Mouse (Mus musculus) midbrain, embryonic 10.5 days (tissue): ENCODE data around the gene Bod1l. TPM values are rescaled to one million over a fixed set of nuclear protein-coding genes. Genes with fewer than 3 reads are reported as not detected.

Experiments used
- DNase-seq: peaks from one replicate; pipeline ENCODE4 v3.0.0-alpha.2; 2017; ENCODE audit warnings: low spot score
- H3K27ac ChIP-seq: fragments of 300-500 bp; sonication (generic); replicated peaks from 2 replicates; pipeline ENCODE4 v1.5.1; 2016; ENCODE audit warnings: mild to moderate bottlenecking
- H3K27me3 ChIP-seq: fragments of 300-500 bp; sonication (generic); 2 replicates; pipeline ENCODE4 v1.6.1; 2016; ENCODE audit warnings: low read depth, mild to moderate bottlenecking; ENCODE audit not compliant: poor library complexity, severe bottlenecking
- H3K36me3 ChIP-seq: fragments of 300-500 bp; sonication (generic); 2 replicates; pipeline ENCODE4 v1.6.1; 2016; ENCODE audit warnings: mild to moderate bottlenecking, moderate library complexity
- H3K4me1 ChIP-seq: fragments of 300-500 bp; sonication (generic); 2 replicates; pipeline ENCODE4 v1.6.1; 2016
- H3K4me3 ChIP-seq: fragments of 300-500 bp; sonication (generic); 2 replicates; pipeline ENCODE4 v1.5.1; 2016; ENCODE audit warnings: mild to moderate bottlenecking, moderate library complexity
- H3K9me3 ChIP-seq: fragments of 300-500 bp; sonication (generic); replicated peaks from 2 replicates; pipeline ENCODE4 v1.6.1; 2016; ENCODE audit warnings: mild to moderate bottlenecking
- WGBS: fragments of 180-500 bp; shearing (Covaris S2); methylation state at CpG from one replicate; pipeline ENCODE4 v1.1.7; 2016; 5-methylcytosine and 5-hydroxymethylcytosine counted together
- polyA plus RNA-seq: library from polyadenylated mRNA; unstranded; fragments of >200 nt; fragmentation: Nextera tagmentation; extraction: Ambion mirVana; gene quantifications from 2 replicates; pipeline ENCODE4 v1.2.1, GENCODE M21; 2016

Bod1l gene
- polyA plus RNA-seq, 1 experiment from 2014 or later = 15.6 TPM

DNA sequence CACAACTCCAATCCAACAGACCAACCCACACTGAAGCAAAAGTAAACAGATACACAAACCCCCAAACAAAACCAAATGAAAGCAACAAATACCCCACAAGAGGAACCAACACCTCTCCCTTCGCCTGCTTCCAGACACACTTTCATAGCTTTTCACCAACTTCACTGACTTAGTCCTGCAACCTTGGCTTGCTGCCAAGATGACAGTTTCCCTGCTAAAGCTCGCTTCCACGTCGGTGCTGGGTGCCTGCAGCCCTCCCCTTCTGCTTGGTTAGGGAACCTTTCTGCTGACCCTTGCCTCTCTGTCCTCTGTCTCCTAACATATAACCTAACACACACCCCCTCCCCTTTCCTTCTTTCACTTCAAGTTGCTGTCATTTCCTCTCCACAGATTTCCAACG lies 1.4 kb downstream of the Bod1l start:
- peak overlapping the region; percentile 98 for H3K4me3 ChIP-seq
- 65% methylated on average over 5 of the region's 5 CpGs for WGBS

DNA sequence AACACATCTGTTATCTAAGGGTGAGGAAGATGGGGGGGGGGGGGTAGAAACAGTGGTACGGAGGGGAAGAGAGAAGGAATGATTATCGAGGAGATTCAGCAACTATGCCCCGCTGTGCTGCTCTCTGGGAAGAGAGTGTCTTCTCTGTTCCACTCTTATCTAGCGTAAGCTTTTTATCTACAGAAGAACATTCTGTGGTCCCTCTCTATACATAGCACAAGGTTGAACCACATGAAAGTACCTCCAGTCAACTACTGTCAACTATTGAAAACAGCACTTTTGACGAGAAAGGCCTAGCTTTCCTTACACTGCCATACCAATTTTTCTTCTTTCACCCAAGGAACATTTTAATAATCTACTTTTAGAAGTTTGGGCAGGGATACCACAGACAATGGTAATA lies 2.4 kb downstream of the Bod1l start:
- WGBS = 94% methylated on average over 5 of the region's 5 CpGs
- Histone ChIP-seq H3K36me3 (peaks cover 11% of the 10 kb centered on the region), H3K4me1 (peaks cover 22% of the 10 kb centered on the region)

More for the DNA sequence above, 1.4 kb downstream of the Bod1l start:
- no peak for DNase-seq
- Histone ChIP-seq H3K9me3 (no peaks in the 10 kb centered on the region), H3K27me3 (no peaks in the 10 kb centered on the region), H3K36me3 (0 out of 2 replicates have a peak, but pooled peaks cover 6% of the 10 kb centered on the region), H3K4me1 (peaks cover 22% of the 10 kb centered on the region), H3K27ac (no peak overlapping the region)

DNA sequence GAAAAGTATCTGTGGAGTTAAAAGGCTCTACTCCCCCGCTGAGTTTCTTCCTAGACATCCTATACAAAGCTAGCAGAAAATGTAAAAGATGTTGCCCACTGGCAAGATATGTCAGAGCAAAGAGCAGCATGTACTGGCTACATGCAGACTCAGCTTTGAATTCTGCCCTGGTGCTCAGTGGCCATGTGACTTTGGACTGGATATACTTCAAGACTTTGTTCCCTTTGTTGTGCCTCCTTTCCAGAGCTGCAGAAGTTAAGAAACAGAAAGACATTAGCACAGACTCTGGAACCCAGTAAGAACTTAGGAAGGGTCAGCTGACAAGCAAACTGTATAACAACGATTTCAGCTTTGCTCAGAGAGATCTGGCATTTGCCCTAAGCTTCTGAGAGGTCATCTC lies 14.0 kb downstream of the Bod1l start:
- no peak overlapping the region for H3K4me3 ChIP-seq
- no peaks in the 10 kb centered on the region for H3K27me3 ChIP-seq
- no peaks in the 10 kb centered on the region for H3K4me1 ChIP-seq
- H3K9me3 ChIP-seq = no peaks in the 10 kb centered on the region
- peaks cover 92% of the 10 kb centered on the region for H3K36me3 ChIP-seq
- no peak for DNase-seq
- 99% methylated on average over 2 of the region's 2 CpGs for WGBS
- H3K27ac ChIP-seq = no peak overlapping the region

More for the DNA sequence above, 2.4 kb downstream of the Bod1l start:
- Histone ChIP-seq H3K27ac (no peak overlapping the region), H3K4me3 (no peak overlapping the region), H3K9me3 (no peaks in the 10 kb centered on the region), H3K27me3 (no peaks in the 10 kb centered on the region)
- no peak for DNase-seq

DNA sequence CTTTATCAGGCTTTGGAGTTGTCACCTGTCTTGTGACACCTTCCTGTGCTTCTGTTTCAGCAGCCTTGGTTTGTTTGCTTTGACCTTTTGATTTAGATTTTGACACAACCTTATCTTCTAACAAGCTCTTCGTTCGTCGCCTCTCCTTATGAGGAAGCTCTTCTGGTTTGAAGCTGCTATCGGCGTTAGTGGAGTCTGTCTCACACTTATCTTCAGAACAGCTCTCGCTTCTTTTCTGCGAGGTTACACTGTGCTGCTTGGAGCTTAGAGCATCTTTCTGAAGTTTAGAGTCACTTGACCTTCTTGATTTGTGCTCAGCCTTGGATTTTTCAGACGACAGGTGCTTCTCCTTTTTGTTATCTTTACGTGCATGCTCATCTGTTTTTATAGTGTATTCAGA lies 23.0 kb downstream of the Bod1l start:
- H3K27me3 ChIP-seq = no peaks in the 10 kb centered on the region
- H3K4me3 ChIP-seq = no peak overlapping the region
- WGBS = 91% methylated on average over 9 of the region's 9 CpGs
- H3K27ac ChIP-seq = no peak overlapping the region
- no peaks in the 10 kb centered on the region for H3K4me1 ChIP-seq
- no peaks in the 10 kb centered on the region for H3K9me3 ChIP-seq
- peaks cover 96% of the 10 kb centered on the region for H3K36me3 ChIP-seq
- DNase-seq = no peak

DNA sequence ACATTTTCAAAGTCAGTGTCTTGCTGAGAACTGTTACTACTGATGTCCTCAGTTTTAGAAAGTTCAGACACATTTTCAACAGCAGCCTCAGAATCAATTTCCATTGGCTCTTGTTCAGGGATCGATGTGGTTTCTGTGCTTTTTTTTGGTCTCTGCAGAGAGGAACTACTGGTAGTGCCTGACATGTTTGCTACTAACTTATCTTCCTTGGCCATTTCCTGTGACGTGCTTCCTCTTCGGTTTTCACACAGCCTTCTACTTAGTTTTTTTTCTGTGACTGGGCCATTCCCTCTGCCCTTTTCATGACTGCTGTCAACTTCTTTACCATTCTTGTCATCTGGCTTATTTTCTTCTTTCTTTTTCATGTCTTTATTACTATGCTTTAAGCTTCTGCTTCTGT lies 23.6 kb downstream of the Bod1l start:
- peaks cover 96% of the 10 kb centered on the region for H3K36me3 ChIP-seq
- no peak for DNase-seq
- 87% methylated on average over 3 of the region's 3 CpGs for WGBS

DNA sequence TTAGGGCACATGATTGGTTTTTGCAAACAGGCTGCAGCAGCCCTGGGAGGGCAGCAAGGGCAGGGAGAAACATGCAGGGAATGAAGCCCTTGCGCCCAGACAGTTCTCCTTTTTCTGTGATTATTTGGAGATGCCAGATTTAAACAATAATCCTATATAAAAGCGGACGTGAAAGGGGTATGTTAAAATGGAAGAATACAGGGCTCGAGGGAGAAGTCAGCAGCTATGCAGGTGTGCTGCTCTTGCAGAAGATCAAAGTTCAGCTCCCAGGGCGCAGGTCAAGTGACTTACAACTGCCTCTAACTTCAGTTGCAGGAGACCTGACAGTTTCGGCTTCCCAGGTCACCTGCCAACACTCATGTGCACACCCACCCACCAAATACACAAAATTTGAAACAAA lies 31.6 kb downstream of the Bod1l start:
- DNase-seq = no peak
- H3K27ac ChIP-seq = no peak overlapping the region
- no peak overlapping the region for H3K4me3 ChIP-seq
- WGBS = 95% methylated on average over 6 of the region's 6 CpGs
- H3K9me3 ChIP-seq = no peaks in the 10 kb centered on the region
- peaks cover 86% of the 10 kb centered on the region for H3K36me3 ChIP-seq
- H3K4me1 ChIP-seq = no peaks in the 10 kb centered on the region
- H3K27me3 ChIP-seq = no peaks in the 10 kb centered on the region

More for the DNA sequence above, 23.6 kb downstream of the Bod1l start:
- H3K27ac ChIP-seq = no peak overlapping the region
- H3K27me3 ChIP-seq = no peaks in the 10 kb centered on the region
- no peak overlapping the region for H3K4me3 ChIP-seq
- no peaks in the 10 kb centered on the region for H3K9me3 ChIP-seq
- no peaks in the 10 kb centered on the region for H3K4me1 ChIP-seq

DNA sequence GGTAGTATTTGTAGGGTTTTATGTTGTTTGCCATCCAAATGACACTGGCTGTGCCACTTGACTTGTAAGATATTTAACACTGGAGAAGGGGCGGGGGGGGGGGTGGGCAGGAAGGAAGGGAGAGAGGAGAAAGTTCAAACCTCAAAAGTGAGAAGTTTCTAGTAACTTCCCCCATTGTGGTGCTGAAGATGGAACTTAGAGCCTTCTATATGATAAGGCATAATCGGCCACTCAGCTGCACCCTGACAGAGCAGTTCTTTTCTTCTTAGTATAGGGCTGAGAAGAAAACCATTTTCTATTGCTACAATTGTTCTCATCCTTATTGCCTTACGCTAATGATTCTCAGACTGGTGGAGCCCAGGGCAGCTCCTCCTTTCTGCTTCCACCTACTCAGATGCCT lies 32.8 kb downstream of the Bod1l start:
- WGBS = 83% methylated on average over 3 of the region's 3 CpGs
- H3K27me3 ChIP-seq = no peaks in the 10 kb centered on the region
- H3K4me3 ChIP-seq = no peak overlapping the region
- DNase-seq = no peak
- H3K9me3 ChIP-seq = no peaks in the 10 kb centered on the region
- H3K4me1 ChIP-seq = no peaks in the 10 kb centered on the region
- peaks cover 86% of the 10 kb centered on the region for H3K36me3 ChIP-seq
- no peak overlapping the region for H3K27ac ChIP-seq

DNA sequence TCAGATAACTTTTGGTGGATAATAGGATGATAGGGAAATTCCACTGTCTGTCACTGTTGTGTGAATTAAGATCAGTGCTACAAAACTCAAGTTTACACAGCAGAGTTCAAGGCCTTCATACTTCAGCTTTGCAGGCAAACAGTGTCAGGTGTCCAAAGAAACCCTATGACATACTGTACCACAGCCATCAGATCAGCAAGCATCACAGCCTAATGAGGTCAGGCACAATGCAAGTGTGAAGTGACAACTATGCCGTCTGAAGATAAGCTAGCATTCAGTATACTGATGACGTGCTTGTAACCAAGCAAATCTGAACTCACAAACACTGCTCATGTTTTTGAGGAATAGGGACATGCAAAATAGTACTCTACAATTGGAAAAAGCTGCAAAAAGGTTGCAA lies 36.7 kb downstream of the Bod1l start:
- no peak for DNase-seq
- 93% methylated on average over 2 of the region's 2 CpGs for WGBS
- H3K27me3 ChIP-seq = no peaks in the 10 kb centered on the region
- no peak overlapping the region for H3K27ac ChIP-seq
- H3K36me3 ChIP-seq = peaks cover 84% of the 10 kb centered on the region
- H3K4me3 ChIP-seq = no peak overlapping the region
- no peaks in the 10 kb centered on the region for H3K9me3 ChIP-seq
- no peaks in the 10 kb centered on the region for H3K4me1 ChIP-seq

DNA sequence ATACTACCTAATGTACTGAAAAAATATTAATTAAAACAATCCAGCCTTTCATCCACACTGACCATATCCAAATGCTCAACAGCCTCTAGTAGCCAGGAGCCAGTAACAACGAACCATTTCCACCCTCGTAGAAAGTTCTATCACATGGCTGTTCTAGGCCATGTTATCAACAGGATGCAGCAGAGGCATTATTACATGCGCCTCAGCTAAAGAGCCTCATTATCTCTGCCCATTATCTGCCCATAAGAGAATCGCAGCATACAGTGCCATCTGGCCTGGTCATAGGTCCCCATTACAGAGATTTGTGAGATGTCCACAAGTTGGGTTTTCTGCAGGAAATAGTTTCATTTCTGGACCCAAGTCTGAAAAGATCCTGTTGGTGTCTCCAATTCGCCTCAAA lies 37.9 kb downstream of the Bod1l start:
- no peak for DNase-seq
- Histone ChIP-seq H3K27me3 (no peaks in the 10 kb centered on the region), H3K4me1 (no peaks in the 10 kb centered on the region), H3K27ac (no peak overlapping the region), H3K36me3 (peaks cover 78% of the 10 kb centered on the region), H3K4me3 (no peak overlapping the region), H3K9me3 (no peaks in the 10 kb centered on the region)
- WGBS = 93% methylated on average over 5 of the region's 5 CpGs

DNA sequence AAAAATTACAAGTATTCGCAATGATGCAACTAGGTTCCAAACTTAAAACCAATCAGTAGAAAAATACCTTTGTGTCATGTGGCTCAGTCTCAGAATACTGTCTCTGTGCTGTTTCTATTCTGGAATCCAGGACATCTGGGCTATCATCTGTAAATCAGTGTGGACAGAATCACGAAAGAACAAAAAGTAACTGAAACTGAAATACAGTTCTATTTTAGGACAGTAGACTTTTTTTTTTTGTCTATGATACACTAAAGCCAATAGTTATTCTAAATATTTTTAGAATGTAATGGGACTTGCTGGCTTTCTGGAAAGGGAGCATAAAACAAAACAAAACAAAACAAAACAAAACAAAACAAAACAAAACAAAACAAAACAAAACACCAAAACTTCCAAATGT lies 39.0 kb downstream of the Bod1l start:
- H3K4me1 ChIP-seq = no peaks in the 10 kb centered on the region
- no peaks in the 10 kb centered on the region for H3K27me3 ChIP-seq
- H3K27ac ChIP-seq = no peak overlapping the region
- no peak for DNase-seq
- H3K9me3 ChIP-seq = no peaks in the 10 kb centered on the region
- WGBS = 95% methylated on average over 2 of the region's 2 CpGs
- no peak overlapping the region for H3K4me3 ChIP-seq
- H3K36me3 ChIP-seq = peaks cover 78% of the 10 kb centered on the region

DNA sequence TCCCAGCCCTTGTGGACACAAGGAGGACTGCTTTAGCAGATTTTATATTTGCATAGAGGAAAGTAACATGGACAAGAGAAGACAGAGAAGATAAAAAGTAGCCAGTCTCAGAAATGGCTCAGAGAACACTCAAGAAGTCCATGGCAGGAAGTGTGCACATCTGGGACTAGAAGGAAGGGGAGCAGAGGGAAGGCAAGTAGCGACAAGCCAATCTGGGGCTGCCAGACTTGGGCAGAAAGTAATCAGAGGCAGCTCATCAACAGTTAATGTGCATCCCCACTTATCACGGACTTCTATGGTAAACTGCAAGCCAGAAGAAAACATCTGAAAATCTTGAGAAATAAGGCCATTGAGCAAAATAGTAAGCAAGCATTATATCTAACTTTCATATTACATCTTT lies 39.5 kb downstream of the Bod1l start:
- Histone ChIP-seq H3K4me1 (no peaks in the 10 kb centered on the region), H3K27ac (no peak overlapping the region), H3K9me3 (no peaks in the 10 kb centered on the region), H3K4me3 (no peak overlapping the region), H3K27me3 (no peaks in the 10 kb centered on the region), H3K36me3 (peaks cover 78% of the 10 kb centered on the region)
- 88% methylated on average over 2 of the region's 2 CpGs for WGBS
- no peak for DNase-seq

DNA sequence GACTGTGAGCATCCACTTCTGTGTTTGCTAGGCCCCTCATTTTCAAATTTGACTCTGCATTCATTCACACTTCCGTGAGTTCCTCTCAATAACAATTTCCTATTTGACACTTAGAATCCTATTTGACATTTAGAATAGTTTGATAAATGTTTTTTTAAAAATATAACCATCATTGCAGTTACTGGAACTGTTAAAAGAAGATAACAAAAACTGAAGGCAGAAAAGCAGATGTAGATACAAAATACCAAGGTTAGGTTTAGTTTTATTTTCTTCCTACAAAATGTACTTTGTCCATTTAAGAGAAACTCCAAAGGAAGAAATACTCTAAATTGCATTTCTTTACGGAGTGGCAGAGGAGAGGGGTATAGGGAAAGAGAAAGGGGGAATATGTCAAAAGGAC lies 42.5 kb downstream of the Bod1l start:
- Histone ChIP-seq H3K27me3 (no peaks in the 10 kb centered on the region), H3K9me3 (no peaks in the 10 kb centered on the region), H3K4me1 (no peaks in the 10 kb centered on the region), H3K36me3 (peaks cover 71% of the 10 kb centered on the region), H3K27ac (no peak overlapping the region), H3K4me3 (no peak overlapping the region)
- WGBS = 92% methylated on average over 2 of the region's 2 CpGs
- no peak for DNase-seq

DNA sequence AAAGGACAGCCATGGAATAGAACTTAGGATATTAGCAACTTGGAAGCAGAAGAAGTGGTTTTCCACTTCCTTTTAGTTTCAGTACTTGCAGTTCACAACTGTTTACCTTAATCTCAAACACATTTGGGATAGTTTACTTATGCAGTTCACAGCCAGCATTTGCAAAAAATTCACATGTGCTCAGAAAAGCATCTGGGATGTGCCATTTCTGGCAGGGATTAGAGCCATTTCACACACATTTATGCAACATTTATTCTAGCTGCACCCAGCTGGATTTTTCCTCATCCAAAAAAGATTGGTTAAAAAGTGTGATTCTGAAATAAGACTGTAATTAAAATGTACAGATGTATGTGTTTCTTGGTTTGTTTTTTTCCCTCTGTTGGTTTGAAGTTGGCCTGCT lies 49.7 kb downstream of the Bod1l start:
- Histone ChIP-seq H3K4me3 (no peak overlapping the region), H3K4me1 (0 out of 2 replicates have a peak, but pooled peaks cover 2% of the 10 kb centered on the region), H3K36me3 (peaks cover 81% of the 10 kb centered on the region), H3K27ac (no peak overlapping the region), H3K9me3 (no peaks in the 10 kb centered on the region), H3K27me3 (no peaks in the 10 kb centered on the region)
- DNase-seq = no peak

DNA sequence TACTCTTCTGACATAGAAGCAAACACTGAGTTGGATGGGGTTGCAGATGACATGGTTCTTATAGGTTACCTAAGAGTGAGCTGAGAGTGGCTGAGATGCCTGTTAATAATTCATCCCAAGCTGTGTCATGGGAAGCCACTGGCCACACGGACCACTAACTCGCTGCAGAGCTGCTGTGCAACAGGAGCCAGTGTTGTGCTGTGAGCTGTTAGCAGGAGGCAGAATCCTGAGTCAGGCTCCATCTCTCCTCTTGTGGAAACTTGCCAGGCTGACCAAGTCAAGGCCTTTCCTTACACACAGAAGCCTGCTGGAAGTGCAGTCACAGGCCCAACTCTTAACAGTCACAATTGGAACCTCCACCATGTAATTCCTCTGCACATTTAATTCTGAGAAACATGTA lies 53.6 kb downstream of the Bod1l start:
- no peak for DNase-seq
- peaks cover 94% of the 10 kb centered on the region for H3K36me3 ChIP-seq
- 98% methylated on average over 2 of the region's 2 CpGs for WGBS

More for the DNA sequence above, 53.6 kb downstream of the Bod1l start:
- Histone ChIP-seq H3K4me3 (no peak overlapping the region), H3K4me1 (no peaks in the 10 kb centered on the region), H3K27me3 (no peaks in the 10 kb centered on the region), H3K9me3 (no peaks in the 10 kb centered on the region), H3K27ac (no peak overlapping the region)
